ENCODE assay signal across 14 mouse cellular contexts in the genomic region with DNA sequence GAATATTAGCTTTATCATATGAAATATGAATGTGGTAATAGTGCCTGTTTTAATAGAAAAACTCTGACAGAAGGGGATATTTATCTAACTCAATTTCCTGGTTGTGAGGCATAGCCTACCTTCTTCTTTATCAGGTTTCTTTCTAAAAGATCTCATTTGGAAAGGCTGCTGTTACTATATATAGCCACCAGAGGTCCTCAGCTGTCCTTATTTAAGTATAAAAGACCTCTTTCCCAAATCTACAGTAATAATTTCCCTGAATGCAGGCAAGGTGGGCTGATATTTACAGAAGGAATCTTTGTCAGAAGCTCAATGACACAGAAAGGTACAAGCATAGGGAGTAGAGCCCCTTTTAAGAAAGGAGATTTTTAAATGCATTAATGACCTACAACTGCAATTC. TPM values are rescaled to one million over a fixed set of nuclear protein-coding genes. Genes with fewer than 3 reads are reported as not detected.
DNase-seq lines count a peak whose midpoint lies in the region; ATAC-seq and TF ChIP-seq lines count a peak whose summit lies in the region.
"Had no signal": no experiment of that assay in that cellular context is flagged by ENCODE, and none has a peak within 500 bp of the region (broad histone marks: within the 10 kb centered on the region; RNA-seq: fewer than 3 reads in every experiment).

No protein-coding gene starts in this region.

- TF ChIP-seq EP300 in MEL (IDR thresholded peaks at IDR 0.05; ENCODE audit: low read depth in 1 of 2, low read length in 2 of 2) = no peak

- H3K79me2 ChIP-seq in MEL (ENCODE audit: control insufficient read depth, insufficient read depth, low read length, poor library complexity) = no peaks in the 10 kb centered on the region

- H3K27ac ChIP-seq in forebrain, embryonic 14.5 days (ENCODE audit: low read depth, low read length) = no peak overlapping the region
- H3K27ac ChIP-seq in forebrain, embryonic 11.5 days (ENCODE audit: low read depth, low read length) = no peak overlapping the region
- H3K27ac ChIP-seq in MEL (ENCODE audit: control insufficient read depth, low read depth, low read length) = no peak overlapping the region
- H3K27ac ChIP-seq: limb, embryonic 15.5 days had no signal

- DNase-seq in forebrain, embryonic 14.5 days (ENCODE audit: low spot score) = peak; percentile 70
- no peak for DNase-seq in forebrain, embryonic 11.5 days (ENCODE audit: low spot score)
- DNase-seq in left cerebral cortex, postnatal 14 days (ENCODE audit: low spot score in 2 of 2) = peak; percentile 15 to 16
- DNase-seq in left cerebral cortex, adult 8-10 months (ENCODE audit: low spot score in 2 of 2) = no peak
- peak; percentile 68 for DNase-seq in MEL (ENCODE audit: low read depth, low spot score)
- no peak for DNase-seq in adrenal gland, postnatal 4 days (ENCODE audit: low spot score in 2 of 2)
- DNase-seq in heart, adult 18-20 months = no peak
- DNase-seq: right cerebral cortex, adult 18-20 months; thymus, adult 18-20 months had no signal

- H3K4me3 ChIP-seq in forebrain, embryonic 14.5 days (ENCODE audit: low read depth, low read length) = no peak overlapping the region
- no peak overlapping the region for H3K4me3 ChIP-seq in forebrain, embryonic 11.5 days (ENCODE audit: low read depth, low read length)
- H3K4me3 ChIP-seq in MEL (ENCODE audit: control insufficient read depth in 1 of 2, insufficient read depth in 1 of 2, low read depth in 2 of 2, low read length in 2 of 2) = no peak overlapping the region
- H3K4me3 ChIP-seq: heart, embryonic 12.5 days; limb, embryonic 15.5 days had no signal

- TF ChIP-seq POLR2A in MEL (IDR thresholded peaks at IDR 0.05; ENCODE audit: control insufficient read depth in 1 of 2, insufficient read depth in 1 of 2, low read depth in 1 of 2, low read length in 2 of 2, poor library complexity in 1 of 2) = no peak

- no peak overlapping the region for H3K9ac ChIP-seq in forebrain, embryonic 14.5 days (ENCODE audit: low read length)
- no peak overlapping the region for H3K9ac ChIP-seq in forebrain, embryonic 11.5 days (ENCODE audit: low read length)
- H3K9ac ChIP-seq in MEL (ENCODE audit: control insufficient read depth, low read depth, low read length, poor library complexity, severe bottlenecking) = no peak overlapping the region
- H3K9ac ChIP-seq: heart, embryonic 12.5 days; limb, embryonic 15.5 days had no signal

- intact Hi-C loops in left cerebral cortex, postnatal 14 days (cut with DNase I) = loop anchor here (10.0 kb wide), 1 partner anchor 462 kb away; no protein-coding TSS in a partner anchor

- no peaks in the 10 kb centered on the region for H3K9me3 ChIP-seq in forebrain, embryonic 14.5 days (replicated peaks; ENCODE audit: control insufficient read depth, low read length)
- H3K9me3 ChIP-seq in forebrain, embryonic 11.5 days (ENCODE audit: control insufficient read depth, low read length) = no peaks in the 10 kb centered on the region
- no peaks in the 10 kb centered on the region for H3K9me3 ChIP-seq in MEL (replicated peaks; ENCODE audit: insufficient read depth, low read length)
- H3K9me3 ChIP-seq: heart, embryonic 12.5 days; limb, embryonic 15.5 days had no signal

- TF ChIP-seq RAD21 in MEL (IDR thresholded peaks at IDR 0.05; ENCODE audit: low read depth, low read length) = peak; percentile 92

- no peak for ATAC-seq in forebrain, embryonic 14.5 days
- no peak for ATAC-seq in forebrain, embryonic 11.5 days (replicated peaks; ENCODE audit: low FRiP score)
- ATAC-seq in granulocyte monocyte progenitor cell, adult 5-6 weeks (replicated peaks; ENCODE audit: poor library complexity, severe bottlenecking) = peak; percentile 59; the same call in 1 of the 2 replicates

- H3K4me1 ChIP-seq in forebrain, embryonic 14.5 days (ENCODE audit: control insufficient read depth, insufficient read depth, low read length) = no peaks in the 10 kb centered on the region
- H3K4me1 ChIP-seq in forebrain, embryonic 11.5 days (replicated peaks; ENCODE audit: control insufficient read depth, insufficient read depth, low read length) = no peaks in the 10 kb centered on the region
- H3K4me1 ChIP-seq in MEL (ENCODE audit: control insufficient read depth in 1 of 2, insufficient read depth in 2 of 2, low read length in 2 of 2) = no peaks in the 10 kb centered on the region
- H3K4me1 ChIP-seq: heart, embryonic 12.5 days; limb, embryonic 15.5 days had no signal

- TF ChIP-seq CTCF in MEL (IDR thresholded peaks at IDR 0.05 in 2 of 3, conservative IDR thresholded peaks at IDR 0.05 in 1 of 3; ENCODE audit: control insufficient read depth in 1 of 3, insufficient read depth in 1 of 3, low read depth in 2 of 3, low read length in 3 of 3, poor library complexity in 1 of 3, severe bottlenecking in 1 of 3) = peak; percentile 22 to 82 (median 54); a peak in 5 of 6 replicates

- no peaks in the 10 kb centered on the region for H3K36me3 ChIP-seq in forebrain, embryonic 14.5 days (ENCODE audit: control insufficient read depth, insufficient read depth, low read length)
- no peaks in the 10 kb centered on the region for H3K36me3 ChIP-seq in forebrain, embryonic 11.5 days (ENCODE audit: control insufficient read depth, insufficient read depth, low read length)
- H3K36me3 ChIP-seq in MEL (ENCODE audit: control insufficient read depth in 1 of 2, insufficient read depth in 2 of 2, low read length in 2 of 2) = peaks cover 0 to 4% of the 10 kb centered on the region in 2 experiments; a peak in 1 of 4 replicates
- H3K36me3 ChIP-seq: heart, embryonic 12.5 days; limb, embryonic 15.5 days had no signal

- no peaks in the 10 kb centered on the region for H3K27me3 ChIP-seq in forebrain, embryonic 14.5 days (replicated peaks; ENCODE audit: control insufficient read depth, insufficient read depth, low read length)
- 0 out of 2 replicates have a peak, but pooled peaks cover 2% of the 10 kb centered on the region for H3K27me3 ChIP-seq in forebrain, embryonic 11.5 days (ENCODE audit: control insufficient read depth, insufficient read depth, low read length)
- no peaks in the 10 kb centered on the region for H3K27me3 ChIP-seq in MEL (ENCODE audit: control insufficient read depth in 1 of 2, insufficient read depth in 2 of 2, low read length in 2 of 2)
- H3K27me3 ChIP-seq: heart, embryonic 12.5 days had no signal

- no peak overlapping the region for H3K4me2 ChIP-seq in forebrain, embryonic 14.5 days (ENCODE audit: low read length)
- no peak overlapping the region for H3K4me2 ChIP-seq in forebrain, embryonic 11.5 days (ENCODE audit: low read depth, low read length, severe bottlenecking)
- H3K4me2 ChIP-seq: heart, embryonic 12.5 days; limb, embryonic 15.5 days had no signal

TF ChIP-seq in MEL, 35 proteins besides CTCF, POLR2A, EP300 and RAD21:
- TF ChIP-seq MEF2A (IDR thresholded peaks at IDR 0.05; ENCODE audit: extremely low read depth, insufficient replicate concordance, low read depth, low read length, poor library complexity, severe bottlenecking) (no peak), ZNF384 (IDR thresholded peaks at IDR 0.05; ENCODE audit: low read depth, low read length) (no peak), SMC3 (IDR thresholded peaks at IDR 0.05; ENCODE audit: low read depth, low read length) (peak; percentile 88), NELFE (IDR thresholded peaks at IDR 0.05; ENCODE audit: low read depth, low read length) (no peak), ZC3H11A (IDR thresholded peaks at IDR 0.05; ENCODE audit: low read depth, low read length) (peak; percentile 82), GATA1 (IDR thresholded peaks at IDR 0.05; ENCODE audit: low read depth, low read length) (peak; percentile 34; the same call in 1 of the 2 replicates), TAL1 (IDR thresholded peaks at IDR 0.05; ENCODE audit: low read length) (no peak)
TF ChIP-seq in MEL: peak in this region for 3.

RNA-seq across cellular contexts. Expression of a gene that starts 39.2 kb away (rescaled TPM):
- polyA plus RNA-seq in forebrain, embryonic 14.5 days (2014; fragmentation: Nextera tagmentation; extraction: Ambion mirVana) = not detected in 2 replicates
- not detected in 2 replicates for polyA plus RNA-seq in forebrain, embryonic 11.5 days (2014; fragmentation: Nextera tagmentation; extraction: Ambion mirVana)
- total RNA-seq in left cerebral cortex, postnatal 14 days (2021) = not detected
- not detected for total RNA-seq in left cerebral cortex, adult 8-10 months (2022)
- 383 and 424 TPM in 2 replicates for total RNA-seq in MEL (2012; rRNA removed)
- 100 to 1,000 TPM in 1 of 2 experiments, not detected in 1; 548 TPM for polyA plus RNA-seq in MEL (2012; ENCODE audit: insufficient read depth in 1 of 2, insufficient read length in 2 of 2, low read depth in 1 of 2, low replicate concordance in 2 of 2, missing spikeins in 1 of 2)
- not detected in 2 replicates for total RNA-seq in granulocyte monocyte progenitor cell, adult 5-6 weeks (2014; fragmentation: Nextera tagmentation)
- total RNA-seq in granulocyte monocyte progenitor cell, adult 5-6 weeks (2017) = not detected in 2 replicates
- total RNA-seq in adrenal gland, postnatal 4 days (2021) = not detected
- not detected for total RNA-seq in heart, adult 18-20 months (2021)
- total RNA-seq: monocyte, adult 5-6 weeks had no signal
- polyA plus RNA-seq: kidney, embryonic 14.5 days; limb, embryonic 15.5 days had no signal

Comparison
In these comparisons a context has a peak if more than half of its experiments do, and no peak if none do; other contexts are left out.
1. DNase-seq: peak in forebrain, embryonic 14.5 days (single experiment), left cerebral cortex, postnatal 14 days (2 of 2) and MEL (single experiment); none in forebrain, embryonic 11.5 days (single experiment), left cerebral cortex, adult 8-10 months (0 of 2), adrenal gland, postnatal 4 days (0 of 2) and heart, adult 18-20 months (0 of 2).
2. RNA of a gene that starts 39.2 kb away (total RNA-seq): 383 to 424 TPM in MEL; not detected in adrenal gland, postnatal 4 days, not detected in left cerebral cortex, postnatal 14 days, not detected in left cerebral cortex, adult 8-10 months, not detected in granulocyte monocyte progenitor cell, adult 5-6 weeks and not detected in heart, adult 18-20 months; every median in the first group is over 100 times any median in the second.